Mouse (Mus musculus) heart, embryonic 12.5 days (tissue): Measurements from ENCODE around the gene Nid2. TPM values are rescaled to one million over a fixed set of nuclear protein-coding genes. Genes with fewer than 3 reads are reported as not detected.
A peak's percentile ranks its signal among the peaks of the same experiment; 100 is the strongest.

ENCODE experiments used
- ATAC-seq: fragments of 200-750 bp; cut with Nextera tagmentation; 2 replicates; pipeline ENCODE4 v1.8.0; 2017; ENCODE audit warnings: moderate TSS enrichment, moderate library complexity; ENCODE audit not compliant: insufficient number of reproducible peaks, low FRiP score
- H3K27ac ChIP-seq: fragments of 300-500 bp; sonication (generic); 2 replicates; pipeline ENCODE4 v1.5.1; 2016; ENCODE audit warnings: mild to moderate bottlenecking, moderate library complexity; ENCODE audit not compliant: poor library complexity, severe bottlenecking
- H3K27me3 ChIP-seq: fragments of 300-500 bp; sonication (generic); replicated peaks from 2 replicates; pipeline ENCODE4 v1.6.1; 2016; ENCODE audit warnings: mild to moderate bottlenecking, moderate library complexity
- H3K36me3 ChIP-seq: fragments of 300-500 bp; sonication (generic); 2 replicates; pipeline ENCODE4 v1.6.1; 2016; ENCODE audit warnings: mild to moderate bottlenecking, moderate library complexity
- H3K4me1 ChIP-seq: fragments of 300-500 bp; sonication (generic); replicated peaks from 2 replicates; pipeline ENCODE4 v1.6.1; 2016; ENCODE audit warnings: mild to moderate bottlenecking
- H3K4me2 ChIP-seq: fragments of 300-500 bp; sonication (generic); 2 replicates; pipeline ENCODE4 v1.6.1; 2016; ENCODE audit warnings: mild to moderate bottlenecking, moderate library complexity
- H3K4me3 ChIP-seq: fragments of 300-500 bp; sonication (generic); 2 replicates; pipeline ENCODE4 v1.5.1; 2016; ENCODE audit warnings: mild to moderate bottlenecking
- H3K9ac ChIP-seq: fragments of 300-500 bp; sonication (generic); 2 replicates; pipeline ENCODE4 v1.6.1; 2016; ENCODE audit warnings: mild to moderate bottlenecking, moderate library complexity
- H3K9me3 ChIP-seq: fragments of 300-500 bp; sonication (generic); replicated peaks from 2 replicates; pipeline ENCODE4 v1.6.1; 2016; ENCODE audit warnings: mild to moderate bottlenecking, moderate library complexity
- WGBS: fragments of 180-500 bp; shearing (Covaris S2); methylation state at CpG from one replicate; pipeline ENCODE4 v1.1.7; 2016; 5-methylcytosine and 5-hydroxymethylcytosine counted together
- polyA plus RNA-seq: library from polyadenylated mRNA; unstranded; fragments of >200 nt; fragmentation: Nextera tagmentation; extraction: Ambion mirVana; gene quantifications from 2 replicates; pipeline ENCODE4 v1.2.1, GENCODE M21; 2016

The Nid2 gene
- polyA plus RNA-seq, 1 experiment from 2014 or later = 208 TPM

GRCm38 (mm10) chr14:19746731-19747130, 4.3 kb upstream of the Nid2 start:
- H3K4me2 ChIP-seq = no peak overlapping the region
- H3K27me3 ChIP-seq = no peaks in the 10 kb centered on the region
- peaks cover 28% of the 10 kb centered on the region for H3K4me1 ChIP-seq
- no peak overlapping the region for H3K9ac ChIP-seq
- 59% methylated on average over 2 of the region's 2 CpGs for WGBS
- H3K36me3 ChIP-seq = no peaks in the 10 kb centered on the region
- H3K9me3 ChIP-seq = no peaks in the 10 kb centered on the region
- no peak for ATAC-seq
- no peak overlapping the region for H3K4me3 ChIP-seq
- no peak overlapping the region for H3K27ac ChIP-seq

- no peak overlapping the region for H3K4me3 ChIP-seq
- peaks cover 44% of the 10 kb centered on the region for H3K4me1 ChIP-seq
- H3K27me3 ChIP-seq = no peaks in the 10 kb centered on the region
- no peak for ATAC-seq
- no peak overlapping the region for H3K4me2 ChIP-seq
- no peaks in the 10 kb centered on the region for H3K9me3 ChIP-seq
- H3K36me3 ChIP-seq = peaks cover 9% of the 10 kb centered on the region
- H3K9ac ChIP-seq = no peak overlapping the region
- no peak overlapping the region for H3K27ac ChIP-seq
- 65% methylated on average over 2 of the region's 2 CpGs for WGBS
These were observed 1.3 kb upstream of the Nid2 start for GRCm38 (mm10) chr14:19749743-19750142.

- peak; percentile 20; the same call in 1 of the 2 replicates for ATAC-seq
- peaks cover 51% of the 10 kb centered on the region for H3K4me1 ChIP-seq
These were observed 547 bp upstream of the Nid2 start for GRCm38 (mm10) chr14:19750411-19751024.

GRCm38 (mm10) chr14:19752276-19752675, 1.2 kb downstream of the Nid2 start:
- H3K4me1 ChIP-seq = peaks cover 45% of the 10 kb centered on the region
- H3K9ac ChIP-seq = peak overlapping the region; percentile 83
- 3% methylated on average over 21 of the region's 21 CpGs for WGBS
- peak overlapping the region; percentile 15; the same call in 1 of the 2 replicates for H3K27ac ChIP-seq
- no peaks in the 10 kb centered on the region for H3K9me3 ChIP-seq
- 0 out of 2 replicates have a peak, but pooled peaks have one; percentile 56 for ATAC-seq
- H3K27me3 ChIP-seq = no peaks in the 10 kb centered on the region
- H3K36me3 ChIP-seq = peaks cover 33% of the 10 kb centered on the region
- H3K4me2 ChIP-seq = peak overlapping the region; percentile 90
- H3K4me3 ChIP-seq = peak overlapping the region; percentile 74

More at GRCm38 (mm10) chr14:19750411-19751024, 547 bp upstream of the Nid2 start:
- peak overlapping the region; percentile 69 for H3K9ac ChIP-seq
- H3K9me3 ChIP-seq = no peaks in the 10 kb centered on the region
- 1% methylated on average over 26 of the region's 26 CpGs for WGBS
- no peaks in the 10 kb centered on the region for H3K27me3 ChIP-seq
- H3K36me3 ChIP-seq = peaks cover 17% of the 10 kb centered on the region
- H3K4me2 ChIP-seq = peak overlapping the region; percentile 90
- H3K4me3 ChIP-seq = peak overlapping the region; percentile 74
- peak overlapping the region; percentile 86 for H3K27ac ChIP-seq

- peak; percentile 52 for ATAC-seq
- H3K36me3 ChIP-seq = peaks cover 33% of the 10 kb centered on the region
- H3K9ac ChIP-seq = peak overlapping the region; percentile 51; the same call in 1 of the 2 replicates
- H3K27me3 ChIP-seq = no peaks in the 10 kb centered on the region
- H3K27ac ChIP-seq = peak overlapping the region; percentile 97
- peaks cover 73% of the 10 kb centered on the region for H3K4me1 ChIP-seq
- WGBS = 6% methylated on average over 10 of the region's 10 CpGs
- no peaks in the 10 kb centered on the region for H3K9me3 ChIP-seq
- no peak overlapping the region for H3K4me3 ChIP-seq
- H3K4me2 ChIP-seq = peak overlapping the region; percentile 51
These were observed 8.5 kb downstream of the Nid2 start for GRCm38 (mm10) chr14:19759277-19760193.

- no peaks in the 10 kb centered on the region for H3K27me3 ChIP-seq
- H3K4me2 ChIP-seq = peak overlapping the region; percentile 24
- no peak overlapping the region for H3K9ac ChIP-seq
- H3K4me1 ChIP-seq = peaks cover 67% of the 10 kb centered on the region
- no peak for ATAC-seq
- H3K36me3 ChIP-seq = peaks cover 32% of the 10 kb centered on the region
- peak overlapping the region; percentile 97 for H3K27ac ChIP-seq
- 16% methylated on average over 7 of the region's 7 CpGs for WGBS
- H3K4me3 ChIP-seq = no peak overlapping the region
- no peaks in the 10 kb centered on the region for H3K9me3 ChIP-seq
These were observed 9.7 kb downstream of the Nid2 start for GRCm38 (mm10) chr14:19760721-19761120.

GRCm38 (mm10) chr14:19762014-19762413, 10.9 kb downstream of the Nid2 start:
- Histone ChIP-seq H3K27ac (no peak overlapping the region), H3K36me3 (peaks cover 22% of the 10 kb centered on the region), H3K27me3 (no peaks in the 10 kb centered on the region), H3K4me3 (no peak overlapping the region), H3K4me2 (no peak overlapping the region), H3K9ac (no peak overlapping the region), H3K4me1 (peaks cover 71% of the 10 kb centered on the region), H3K9me3 (no peaks in the 10 kb centered on the region)
- 29% methylated on average over 4 of the region's 4 CpGs for WGBS
- ATAC-seq = 0 out of 2 replicates have a peak, but pooled peaks have one; percentile 18

- Histone ChIP-seq H3K36me3 (peaks cover 18% of the 10 kb centered on the region), H3K9me3 (no peaks in the 10 kb centered on the region), H3K27me3 (no peaks in the 10 kb centered on the region), H3K9ac (0 out of 2 replicates have a peak overlapping the region, but pooled peaks have one; percentile 29), H3K4me3 (no peak overlapping the region), H3K4me2 (no peak overlapping the region), H3K4me1 (peaks cover 63% of the 10 kb centered on the region), H3K27ac (peak overlapping the region; percentile 30; the same call in 1 of the 2 replicates)
- ATAC-seq = no peak
- 26% methylated on average over 8 of the region's 8 CpGs for WGBS
These were observed 12.5 kb downstream of the Nid2 start for GRCm38 (mm10) chr14:19763527-19763926.

- Histone ChIP-seq H3K36me3 (peaks cover 25% of the 10 kb centered on the region), H3K9ac (no peak overlapping the region), H3K4me1 (peaks cover 56% of the 10 kb centered on the region), H3K27me3 (no peaks in the 10 kb centered on the region), H3K4me2 (no peak overlapping the region), H3K27ac (no peak overlapping the region), H3K4me3 (no peak overlapping the region), H3K9me3 (no peaks in the 10 kb centered on the region)
- 79% methylated on average over 8 of the region's 8 CpGs for WGBS
- ATAC-seq = no peak
These were observed 13.3 kb downstream of the Nid2 start for GRCm38 (mm10) chr14:19764331-19764730.

GRCm38 (mm10) chr14:19765539-19766379, 14.7 kb downstream of the Nid2 start:
- Histone ChIP-seq H3K4me1 (peaks cover 55% of the 10 kb centered on the region), H3K4me2 (no peak overlapping the region), H3K36me3 (peaks cover 28% of the 10 kb centered on the region), H3K9me3 (no peaks in the 10 kb centered on the region), H3K27me3 (no peaks in the 10 kb centered on the region), H3K4me3 (no peak overlapping the region), H3K9ac (no peak overlapping the region), H3K27ac (no peak overlapping the region)
- ATAC-seq = no peak
- 68% methylated on average over 9 of the region's 9 CpGs for WGBS
